Mouse (Mus musculus) kidney, postnatal 0 days (tissue): Measurements from ENCODE around the gene Myo18a. TPM values are rescaled to one million over a fixed set of nuclear protein-coding genes. Genes with fewer than 3 reads are reported as not detected.

Experiments used
- ATAC-seq: fragments of 200-750 bp; cut with Nextera tagmentation; replicated peaks from 2 replicates; pipeline ENCODE4 v1.8.0; 2017; ENCODE audit warnings: low read depth, moderate number of reproducible peaks, moderate TSS enrichment, moderate library complexity; ENCODE audit not compliant: low FRiP score
- DNase-seq: peaks from one replicate; pipeline ENCODE4 v3.0.0-alpha.2; 2016; ENCODE audit warnings: low spot score
- H3K27ac ChIP-seq: fragments of 300-500 bp; sonication (generic); 2 replicates; pipeline ENCODE4 v1.5.1; 2014; ENCODE audit warnings: mild to moderate bottlenecking
- H3K27me3 ChIP-seq: fragments of 300-500 bp; sonication (generic); 2 replicates; pipeline ENCODE4 v1.6.1; 2014; ENCODE audit warnings: low read length, mixed read lengths; ENCODE audit not compliant: insufficient read depth
- H3K36me3 ChIP-seq: fragments of 300-500 bp; sonication (generic); 2 replicates; pipeline ENCODE4 v1.6.1; 2014; ENCODE audit warnings: low read length, mixed read lengths; ENCODE audit not compliant: insufficient read depth
- H3K4me1 ChIP-seq: fragments of 300-500 bp; sonication (generic); replicated peaks from 2 replicates; pipeline ENCODE4 v1.6.1; 2014; ENCODE audit warnings: antibody characterized with exemption, low read length, mixed read lengths; ENCODE audit not compliant: insufficient read depth
- H3K4me2 ChIP-seq: fragments of 300-500 bp; sonication (generic); 2 replicates; pipeline ENCODE4 v1.6.1; 2014; ENCODE audit warnings: mild to moderate bottlenecking, low read length, moderate library complexity, mixed read lengths
- H3K4me3 ChIP-seq: fragments of 300-500 bp; sonication (generic); replicated peaks from 2 replicates; pipeline ENCODE4 v1.5.1; 2014; ENCODE audit warnings: low read depth, low read length
- H3K9ac ChIP-seq: fragments of 300-500 bp; sonication (generic); 2 replicates; pipeline ENCODE4 v1.6.1; 2014; ENCODE audit warnings: low read depth, low read length
- H3K9me3 ChIP-seq: fragments of 300-500 bp; sonication (generic); replicated peaks from 2 replicates; pipeline ENCODE4 v1.6.1; 2016; ENCODE audit warnings: low read length, inconsistent platforms, mixed read lengths
- CTCF ChIP-seq: IDR thresholded peaks from 2 replicates; pipeline ENCODE4 v1.5.1; 2016; ENCODE audit warnings: antibody characterized with exemption, low read depth, mild to moderate bottlenecking, moderate library complexity
- WGBS: fragments of 180-500 bp; shearing (Covaris S2); extraction: QIAGEN DNeasy Blood & Tissue Kit; methylation state at CpG from one replicate; pipeline ENCODE4 v1.1.7; 2014; 5-methylcytosine and 5-hydroxymethylcytosine counted together
- polyA plus RNA-seq: library from polyadenylated mRNA; unstranded; fragments of >200 nt; fragmentation: Nextera tagmentation; extraction: Ambion mirVana; gene quantifications from 2 replicates; pipeline ENCODE4 v1.2.1, GENCODE M21; 2015

The Myo18a gene
- polyA plus RNA-seq, 1 experiment from 2014 or later, result 26.5 TPM

- peak overlapping the region; percentile 95 for H3K27ac ChIP-seq
- WGBS, result 73% methylated on average over 9 of the region's 9 CpGs
- ATAC-seq (no peak), DNase-seq (no peak)
- no peaks in the 10 kb centered on the region for H3K27me3 ChIP-seq
- H3K4me3 ChIP-seq, result no peak overlapping the region
- H3K9me3 ChIP-seq, result no peaks in the 10 kb centered on the region
- peaks cover 51% of the 10 kb centered on the region for H3K4me1 ChIP-seq
- no peak overlapping the region for H3K9ac ChIP-seq
- no peaks in the 10 kb centered on the region for H3K36me3 ChIP-seq
- TF ChIP-seq CTCF, result no peak
- H3K4me2 ChIP-seq, result no peak overlapping the region
Measured at GRCm38 (mm10) chr11:77784894-77785293, 21.8 kb downstream of the Myo18a start.

DNA sequence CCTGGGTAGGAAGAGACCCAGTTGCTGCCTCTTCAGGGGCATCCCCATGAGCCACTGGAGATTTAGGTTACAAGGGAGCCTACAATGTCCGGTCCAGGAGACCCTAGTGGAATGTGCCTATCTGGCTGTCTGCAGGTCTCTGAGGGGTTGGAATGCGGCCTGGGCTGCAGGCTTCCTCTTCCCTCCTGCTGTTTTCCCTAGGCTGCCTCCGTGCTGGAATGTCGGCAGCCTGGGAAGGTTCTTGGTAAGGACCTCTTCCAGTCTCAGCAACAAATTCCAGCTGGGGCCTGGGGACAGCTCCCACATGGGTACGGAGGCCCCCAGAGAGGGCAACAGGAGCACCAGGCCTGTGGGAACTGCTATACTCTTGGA is 22.3 kb downstream of the Myo18a start:
- 7% methylated on average over 5 of the region's 5 CpGs for WGBS
- Histone ChIP-seq H3K27ac (peak overlapping the region; percentile 95), H3K4me2 (0 out of 2 replicates have a peak overlapping the region, but pooled peaks have one; percentile 13), H3K4me3 (no peak overlapping the region), H3K27me3 (no peaks in the 10 kb centered on the region), H3K9ac (no peak overlapping the region), H3K4me1 (peaks cover 54% of the 10 kb centered on the region), H3K36me3 (no peaks in the 10 kb centered on the region), H3K9me3 (no peaks in the 10 kb centered on the region)
- DNase-seq (peak; percentile 72), ATAC-seq (peak; percentile 26; the same call in 1 of the 2 replicates)
- TF ChIP-seq CTCF, result no peak

DNA sequence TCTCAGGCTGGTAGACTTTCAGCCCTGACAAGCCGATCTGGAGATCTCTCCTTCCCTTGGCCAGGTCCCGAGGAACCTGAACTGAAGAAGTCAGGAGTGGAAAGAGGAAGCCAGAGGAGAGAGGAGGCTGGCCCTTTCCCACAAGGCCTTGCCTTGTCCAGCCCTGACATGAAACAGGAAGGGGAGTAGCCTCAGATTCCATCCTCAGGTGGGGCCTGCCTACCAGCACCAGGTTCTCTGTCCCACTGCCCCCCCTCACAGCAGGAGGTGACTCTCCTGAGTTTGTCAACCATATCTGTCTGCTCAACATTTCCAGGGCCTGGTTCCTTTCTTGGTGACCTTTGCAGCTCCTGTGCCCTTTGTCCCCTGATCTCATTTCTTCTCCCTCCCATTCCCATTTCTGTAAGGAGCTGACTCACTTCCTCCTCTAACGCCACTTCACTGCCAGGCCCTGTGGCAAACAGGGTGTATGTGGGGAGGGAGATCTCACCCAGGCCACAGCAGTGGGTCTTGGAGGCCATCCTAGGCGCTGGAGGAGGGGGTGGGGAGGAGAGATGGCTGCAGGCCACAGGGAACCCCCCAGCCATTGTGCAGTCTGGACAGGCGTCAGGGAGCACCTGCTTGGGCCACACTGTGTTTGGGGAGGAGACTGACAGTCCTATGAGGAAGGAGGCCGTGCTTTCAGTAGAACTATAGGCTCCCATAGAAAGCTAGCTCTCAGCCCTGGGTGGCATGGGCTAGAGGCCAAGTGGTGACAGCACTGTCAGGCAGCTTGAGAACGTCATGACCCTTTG is 22.9 kb downstream of the Myo18a start:
- peak; percentile 70 for DNase-seq
- no peaks in the 10 kb centered on the region for H3K27me3 ChIP-seq
- peak; percentile 86 for ATAC-seq
- no peaks in the 10 kb centered on the region for H3K36me3 ChIP-seq
- H3K4me1 ChIP-seq, result peaks cover 60% of the 10 kb centered on the region
- no peak overlapping the region for H3K4me3 ChIP-seq
- 0 out of 2 replicates have a peak overlapping the region, but pooled peaks have one; percentile 40 for H3K9ac ChIP-seq
- no peak for TF ChIP-seq CTCF
- H3K27ac ChIP-seq, result peak overlapping the region; percentile 95
- no peaks in the 10 kb centered on the region for H3K9me3 ChIP-seq
- H3K4me2 ChIP-seq, result no peak overlapping the region
- WGBS, result 38% methylated on average over 7 of the region's 7 CpGs

DNA sequence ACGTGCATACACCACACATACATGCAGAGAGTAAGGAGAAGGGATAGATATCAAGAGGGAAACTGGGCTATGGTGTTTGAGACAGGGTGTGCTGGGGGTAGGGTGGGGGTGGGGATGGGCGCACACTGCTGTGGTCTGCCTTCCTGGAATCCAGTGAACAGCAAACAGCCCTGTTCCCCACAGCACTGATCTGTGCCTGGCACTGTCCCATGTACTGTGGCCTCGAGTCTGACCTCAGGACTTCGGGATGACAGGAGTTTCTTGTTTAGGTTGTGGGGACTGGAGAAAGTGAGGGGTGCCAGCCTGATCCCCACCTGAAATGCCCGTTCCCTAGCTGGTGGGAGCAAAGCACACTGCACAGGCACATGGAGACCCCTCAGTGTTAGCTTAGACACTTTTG is 24.7 kb downstream of the Myo18a start, which contains the start of gene Gm10277:
Gene Gm10277 (minus strand): TSS at position 41 of the 400 bp plus-strand sequence.
- Histone ChIP-seq H3K27ac (peak within 1 kb of the TSS; percentile 95), H3K9me3 (no peaks in the 10 kb centered on the region), H3K27me3 (no peaks in the 10 kb centered on the region), H3K36me3 (no peaks in the 10 kb centered on the region), H3K9ac (0 out of 2 replicates have a peak within 1 kb of the TSS, but pooled peaks have one; percentile 40), H3K4me1 (peaks cover 63% of the 10 kb centered on the region), H3K4me3 (no peak within 1 kb of the TSS), H3K4me2 (no peak within 1 kb of the TSS)
- DNase-seq, result no peak
- WGBS, result 84% methylated on average over 5 of the region's 5 CpGs
- TF ChIP-seq CTCF, result no peak
- ATAC-seq, result no peak

DNA sequence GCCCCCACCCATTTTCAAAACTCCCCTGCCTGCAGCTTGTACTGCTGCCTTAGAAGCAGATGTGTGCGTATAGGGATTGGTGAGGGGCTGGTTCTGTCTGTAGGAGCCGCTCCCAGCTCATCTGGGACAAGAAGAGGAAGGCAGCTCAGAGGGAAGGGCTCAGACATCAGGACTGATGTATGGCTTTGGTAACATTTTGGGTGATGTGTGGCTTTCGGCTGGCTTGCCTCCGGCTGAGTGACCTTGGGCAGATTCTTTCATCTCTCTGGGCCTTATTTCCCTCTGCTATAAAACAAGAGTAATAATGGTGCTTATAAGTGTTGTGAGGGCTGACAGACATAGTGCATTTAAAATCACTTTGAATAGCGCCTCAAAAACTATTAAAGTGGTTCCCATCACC is 26.5 kb downstream of the Myo18a start:
- no peak overlapping the region for H3K27ac ChIP-seq
- H3K4me3 ChIP-seq, result no peak overlapping the region
- H3K36me3 ChIP-seq, result no peaks in the 10 kb centered on the region
- H3K27me3 ChIP-seq, result no peaks in the 10 kb centered on the region
- DNase-seq (no peak), ATAC-seq (no peak)
- H3K4me1 ChIP-seq, result peaks cover 51% of the 10 kb centered on the region
- H3K9ac ChIP-seq, result 0 out of 2 replicates have a peak overlapping the region, but pooled peaks have one; percentile 9
- 80% methylated on average over 5 of the region's 5 CpGs for WGBS
- no peaks in the 10 kb centered on the region for H3K9me3 ChIP-seq
- no peak for TF ChIP-seq CTCF
- no peak overlapping the region for H3K4me2 ChIP-seq

DNA sequence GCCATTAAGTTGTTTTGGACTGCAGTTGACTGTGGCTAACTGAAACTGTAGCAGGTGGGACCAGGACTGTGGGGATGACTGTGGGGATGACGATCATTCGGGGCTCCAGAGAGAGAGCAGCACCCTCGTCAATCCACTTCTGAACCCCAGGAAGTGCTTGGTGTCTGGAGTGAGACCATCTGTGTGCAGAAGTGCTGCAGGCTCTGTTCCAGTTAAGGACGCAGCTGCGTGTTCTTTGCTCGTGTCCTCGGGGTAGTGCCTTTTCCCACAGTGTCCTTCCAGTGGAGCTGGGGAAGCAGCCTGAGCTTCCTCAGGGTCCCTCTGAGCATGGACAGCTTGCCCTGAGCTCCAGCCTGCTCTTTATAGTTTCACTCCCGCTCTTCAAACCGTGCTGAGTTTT is 27.2 kb downstream of the Myo18a start:
- no peaks in the 10 kb centered on the region for H3K27me3 ChIP-seq
- H3K4me2 ChIP-seq, result no peak overlapping the region
- H3K36me3 ChIP-seq, result no peaks in the 10 kb centered on the region
- WGBS, result 40% methylated on average over 9 of the region's 9 CpGs
- peak overlapping the region; percentile 86 for H3K27ac ChIP-seq
- DNase-seq (no peak), ATAC-seq (no peak)
- no peak for TF ChIP-seq CTCF
- peaks cover 43% of the 10 kb centered on the region for H3K4me1 ChIP-seq
- H3K9me3 ChIP-seq, result no peaks in the 10 kb centered on the region
- 0 out of 2 replicates have a peak overlapping the region, but pooled peaks have one; percentile 38 for H3K9ac ChIP-seq
- H3K4me3 ChIP-seq, result no peak overlapping the region
